Mouse (Mus musculus): Measurements from ENCODE around the gene Lig1. TPM values are rescaled to one million over a fixed set of nuclear protein-coding genes. Genes with fewer than 3 reads are reported as not detected.

Gene Lig1
- polyA plus RNA-seq, 1 experiment from 2014 or later: 134 TPM

- H3K27ac ChIP-seq: no peak overlapping the region
- no peak for ATAC-seq (ENCODE audit: insufficient number of reproducible peaks, insufficient read depth, low FRiP score, low TSS enrichment, low read depth)
- no peaks in the 10 kb centered on the region for H3K4me1 ChIP-seq
- H3K4me2 ChIP-seq: no peak overlapping the region
- H3K27me3 ChIP-seq: no peaks in the 10 kb centered on the region
- peaks cover 79% of the 10 kb centered on the region for H3K36me3 ChIP-seq
- no peaks in the 10 kb centered on the region for H3K9me3 ChIP-seq
- 89% methylated on average over 1 of the region's 1 CpGs for WGBS
- H3K9ac ChIP-seq: no peak overlapping the region
- H3K4me3 ChIP-seq: no peak overlapping the region
Measured at GRCm38 (mm10) chr7:13290041-13290675, 13.1 kb downstream of the Lig1 start.

GRCm38 (mm10) chr7:13291370-13291769, 14.3 kb downstream of the Lig1 start:
- no peaks in the 10 kb centered on the region for H3K4me1 ChIP-seq
- H3K27me3 ChIP-seq: no peaks in the 10 kb centered on the region
- no peak overlapping the region for H3K4me3 ChIP-seq
- H3K9me3 ChIP-seq: no peaks in the 10 kb centered on the region
- peaks cover 79% of the 10 kb centered on the region for H3K36me3 ChIP-seq
- no peak overlapping the region for H3K9ac ChIP-seq
- no peak overlapping the region for H3K27ac ChIP-seq
- H3K4me2 ChIP-seq: no peak overlapping the region
- ATAC-seq (ENCODE audit: insufficient number of reproducible peaks, insufficient read depth, low FRiP score, low TSS enrichment, low read depth): no peak
- WGBS: 87% methylated on average over 2 of the region's 2 CpGs

GRCm38 (mm10) chr7:13293878-13294855, 17.1 kb downstream of the Lig1 start:
- Histone ChIP-seq H3K9ac (no peak overlapping the region), H3K27ac (no peak overlapping the region), H3K27me3 (no peaks in the 10 kb centered on the region), H3K4me3 (no peak overlapping the region), H3K4me2 (no peak overlapping the region), H3K4me1 (no peaks in the 10 kb centered on the region), H3K36me3 (peaks cover 91% of the 10 kb centered on the region), H3K9me3 (no peaks in the 10 kb centered on the region)
- 0 out of 2 replicates have a peak, but pooled peaks have one; percentile 45 for ATAC-seq (ENCODE audit: insufficient number of reproducible peaks, insufficient read depth, low FRiP score, low TSS enrichment, low read depth)
- WGBS: 88% methylated on average over 11 of the region's 11 CpGs

GRCm38 (mm10) chr7:13295256-13295655, 18.2 kb downstream of the Lig1 start:
- Histone ChIP-seq H3K4me1 (no peaks in the 10 kb centered on the region), H3K9me3 (no peaks in the 10 kb centered on the region), H3K27me3 (no peaks in the 10 kb centered on the region), H3K36me3 (peaks cover 92% of the 10 kb centered on the region), H3K9ac (no peak overlapping the region), H3K4me2 (no peak overlapping the region), H3K4me3 (no peak overlapping the region), H3K27ac (no peak overlapping the region)
- no peak for ATAC-seq (ENCODE audit: insufficient number of reproducible peaks, insufficient read depth, low FRiP score, low TSS enrichment, low read depth)
- WGBS: 94% methylated on average over 7 of the region's 7 CpGs

GRCm38 (mm10) chr7:13297636-13298035, 20.6 kb downstream of the Lig1 start:
- Histone ChIP-seq H3K27me3 (no peaks in the 10 kb centered on the region), H3K4me2 (no peak overlapping the region), H3K36me3 (peaks cover 94% of the 10 kb centered on the region), H3K27ac (no peak overlapping the region), H3K9ac (no peak overlapping the region), H3K4me1 (no peaks in the 10 kb centered on the region), H3K4me3 (no peak overlapping the region), H3K9me3 (no peaks in the 10 kb centered on the region)
- no peak for ATAC-seq (ENCODE audit: insufficient number of reproducible peaks, insufficient read depth, low FRiP score, low TSS enrichment, low read depth)
- 88% methylated on average over 1 of the region's 1 CpGs for WGBS

- peaks cover 98% of the 10 kb centered on the region for H3K36me3 ChIP-seq
- H3K4me1 ChIP-seq: no peaks in the 10 kb centered on the region
- H3K9me3 ChIP-seq: no peaks in the 10 kb centered on the region
- ATAC-seq (ENCODE audit: insufficient number of reproducible peaks, insufficient read depth, low FRiP score, low TSS enrichment, low read depth): no peak; the same call in 1 of the 2 replicates
- no peak overlapping the region for H3K4me3 ChIP-seq
- H3K27ac ChIP-seq: no peak overlapping the region
- no peak overlapping the region for H3K4me2 ChIP-seq
- 94% methylated on average over 5 of the region's 5 CpGs for WGBS
- H3K9ac ChIP-seq: no peak overlapping the region
- no peaks in the 10 kb centered on the region for H3K27me3 ChIP-seq
Measured at GRCm38 (mm10) chr7:13298821-13299220, 21.7 kb downstream of the Lig1 start.

- no peaks in the 10 kb centered on the region for H3K4me1 ChIP-seq
- ATAC-seq (ENCODE audit: insufficient number of reproducible peaks, insufficient read depth, low FRiP score, low TSS enrichment, low read depth): 0 out of 2 replicates have a peak, but pooled peaks have one; percentile 57
- H3K27ac ChIP-seq: no peak overlapping the region
- no peak overlapping the region for H3K4me3 ChIP-seq
- no peaks in the 10 kb centered on the region for H3K27me3 ChIP-seq
- H3K4me2 ChIP-seq: no peak overlapping the region
- WGBS: 94% methylated on average over 1 of the region's 1 CpGs
- no peaks in the 10 kb centered on the region for H3K9me3 ChIP-seq
- peaks cover 95% of the 10 kb centered on the region for H3K36me3 ChIP-seq
- H3K9ac ChIP-seq: no peak overlapping the region
Measured at GRCm38 (mm10) chr7:13301643-13302042, 24.6 kb downstream of the Lig1 start.

GRCm38 (mm10) chr7:13302780-13303179, 25.7 kb downstream of the Lig1 start:
- Histone ChIP-seq H3K4me2 (no peak overlapping the region), H3K4me1 (no peaks in the 10 kb centered on the region), H3K27ac (no peak overlapping the region), H3K36me3 (peaks cover 95% of the 10 kb centered on the region), H3K9me3 (no peaks in the 10 kb centered on the region), H3K9ac (no peak overlapping the region), H3K4me3 (no peak overlapping the region), H3K27me3 (no peaks in the 10 kb centered on the region)
- WGBS: 86% methylated on average over 2 of the region's 2 CpGs
- no peak for ATAC-seq (ENCODE audit: insufficient number of reproducible peaks, insufficient read depth, low FRiP score, low TSS enrichment, low read depth)

GRCm38 (mm10) chr7:13303372-13303771, 26.3 kb downstream of the Lig1 start:
- no peak for ATAC-seq (ENCODE audit: insufficient number of reproducible peaks, insufficient read depth, low FRiP score, low TSS enrichment, low read depth)
- no peaks in the 10 kb centered on the region for H3K4me1 ChIP-seq
- H3K27ac ChIP-seq: no peak overlapping the region
- H3K27me3 ChIP-seq: no peaks in the 10 kb centered on the region
- no peak overlapping the region for H3K9ac ChIP-seq
- H3K4me3 ChIP-seq: no peak overlapping the region
- H3K9me3 ChIP-seq: no peaks in the 10 kb centered on the region
- H3K36me3 ChIP-seq: peaks cover 95% of the 10 kb centered on the region
- H3K4me2 ChIP-seq: no peak overlapping the region

GRCm38 (mm10) chr7:13309407-13309806, 32.3 kb downstream of the Lig1 start:
- H3K36me3 ChIP-seq: peaks cover 87% of the 10 kb centered on the region

GRCm38 (mm10) chr7:13310493-13311199, 33.6 kb downstream of the Lig1 start:
- no peaks in the 10 kb centered on the region for H3K27me3 ChIP-seq
- H3K36me3 ChIP-seq: peaks cover 77% of the 10 kb centered on the region
- WGBS: 93% methylated on average over 6 of the region's 6 CpGs
- no peak for ATAC-seq (ENCODE audit: insufficient number of reproducible peaks, insufficient read depth, low FRiP score, low TSS enrichment, low read depth)
- H3K4me2 ChIP-seq: no peak overlapping the region
- no peak overlapping the region for H3K27ac ChIP-seq
- no peak overlapping the region for H3K4me3 ChIP-seq
- H3K9ac ChIP-seq: no peak overlapping the region
- H3K4me1 ChIP-seq: peaks cover 15% of the 10 kb centered on the region
- H3K9me3 ChIP-seq: no peaks in the 10 kb centered on the region

More at GRCm38 (mm10) chr7:13309407-13309806, 32.3 kb downstream of the Lig1 start:
- no peak for ATAC-seq (ENCODE audit: insufficient number of reproducible peaks, insufficient read depth, low FRiP score, low TSS enrichment, low read depth)
- no peak overlapping the region for H3K27ac ChIP-seq
- no peak overlapping the region for H3K4me3 ChIP-seq
- no peak overlapping the region for H3K4me2 ChIP-seq
- no peaks in the 10 kb centered on the region for H3K27me3 ChIP-seq
- peaks cover 12% of the 10 kb centered on the region for H3K4me1 ChIP-seq
- WGBS: 88% methylated on average over 2 of the region's 2 CpGs
- no peak overlapping the region for H3K9ac ChIP-seq
- H3K9me3 ChIP-seq: no peaks in the 10 kb centered on the region
